Mouse (Mus musculus) embryonic fibroblast, embryonic 13.5 days (primary cell): ENCODE data around the gene Rrp36.

Source experiments
- CTCF ChIP-seq: IDR thresholded peaks from 2 replicates; pipeline ENCODE4 v1.5.1; 2011; ENCODE audit warnings: mild to moderate bottlenecking, control low read depth, low read length, moderate library complexity, borderline replicate concordance; ENCODE audit not compliant: insufficient read depth
- POLR2A ChIP-seq: IDR thresholded peaks from 2 replicates; pipeline ENCODE4 v1.6.1; 2011; ENCODE audit warnings: low read depth, mild to moderate bottlenecking, control low read depth, low read length, moderate library complexity

GRCm38 (mm10) chr17:46622269-46622668 is 51.9 kb downstream of the Rrp36 start:
- TF ChIP-seq CTCF (no peak), POLR2A (no peak)
